Mouse (Mus musculus) stomach, embryonic 14.5 days (tissue): Measurements from ENCODE around the gene Nbeal1. TPM values are rescaled to one million over a fixed set of nuclear protein-coding genes. Genes with fewer than 3 reads are reported as not detected.
A peak's percentile ranks its signal among the peaks of the same experiment; 100 is the strongest.
"Not testable (repeated sequence)": the region's sequence is repeated elsewhere in the genome, so short reads cannot be mapped to it uniquely, and the experiment has no call there.

Experiments
- ATAC-seq: fragments of 200-750 bp; cut with Nextera tagmentation; 2 replicates; pipeline ENCODE4 v1.8.0; 2017; ENCODE audit warnings: low read depth, moderate TSS enrichment; ENCODE audit not compliant: insufficient number of reproducible peaks, insufficient read depth, low FRiP score
- H3K27ac ChIP-seq: fragments of 300-500 bp; sonication (generic); 2 replicates; pipeline ENCODE4 v1.5.1; 2014; ENCODE audit warnings: mild to moderate bottlenecking, low read length, moderate library complexity, mixed read lengths
- H3K27me3 ChIP-seq: fragments of 300-500 bp; sonication (generic); 2 replicates; pipeline ENCODE4 v1.6.1; 2014; ENCODE audit warnings: low read length, control low read depth, mixed read lengths; ENCODE audit not compliant: control insufficient read depth, insufficient read depth
- H3K36me3 ChIP-seq: fragments of 300-500 bp; sonication (generic); 2 replicates; pipeline ENCODE4 v1.6.1; 2014; ENCODE audit warnings: mild to moderate bottlenecking, control low read depth, low read length, moderate library complexity, mixed read lengths; ENCODE audit not compliant: control insufficient read depth, insufficient read depth
- H3K4me1 ChIP-seq: fragments of 300-500 bp; sonication (generic); 2 replicates; pipeline ENCODE4 v1.6.1; 2014; ENCODE audit warnings: low read length, control low read depth, mixed read lengths; ENCODE audit not compliant: control insufficient read depth, insufficient read depth
- H3K4me2 ChIP-seq: fragments of 300-500 bp; sonication (generic); replicated peaks from 2 replicates; pipeline ENCODE4 v1.6.1; 2014; ENCODE audit warnings: low read depth, low read length, control low read depth
- H3K4me3 ChIP-seq: fragments of 300-500 bp; sonication (generic); 2 replicates; pipeline ENCODE4 v1.5.1; 2014; ENCODE audit warnings: low read depth, low read length, control low read depth
- H3K9ac ChIP-seq: fragments of 300-500 bp; sonication (generic); replicated peaks from 2 replicates; pipeline ENCODE4 v1.6.1; 2014; ENCODE audit warnings: low read depth, mild to moderate bottlenecking, control low read depth, low read length, moderate library complexity, mixed read lengths
- H3K9me3 ChIP-seq: fragments of 300-500 bp; sonication (generic); 2 replicates; pipeline ENCODE4 v1.6.1; 2016; ENCODE audit warnings: low read depth, low read length, control low read depth; ENCODE audit not compliant: control insufficient read depth
- WGBS: fragments of 180-500 bp; shearing (Covaris S2); extraction: QIAGEN DNeasy Blood & Tissue Kit; methylation state at CpG from one replicate; pipeline ENCODE4 v1.1.7; 2014; 5-methylcytosine and 5-hydroxymethylcytosine counted together
- polyA plus RNA-seq: library from polyadenylated mRNA; unstranded; fragments of >200 nt; fragmentation: Nextera tagmentation; extraction: Ambion mirVana; gene quantifications from 2 replicates; pipeline ENCODE4 v1.2.1, GENCODE M21; 2014

Gene Nbeal1
- polyA plus RNA-seq, 1 experiment from 2014 or later: 18.2 TPM

- not testable (repeated sequence) for H3K36me3 ChIP-seq, H3K27me3 ChIP-seq, H3K9ac ChIP-seq, H3K4me3 ChIP-seq, ATAC-seq, H3K9me3 ChIP-seq, H3K4me2 ChIP-seq, H3K4me1 ChIP-seq
- 88% methylated on average over 1 of the region's 1 CpGs for WGBS
- H3K27ac ChIP-seq: peak overlapping the region; percentile 39; the same call in 1 of the 2 replicates
Observed at GRCm38 (mm10) chr1:60177814-60178213, 2.6 kb upstream of the Nbeal1 start.

GRCm38 (mm10) chr1:60179376-60179775, 1.0 kb upstream of the Nbeal1 start:
- no peak for ATAC-seq
- H3K9me3 ChIP-seq: no peaks in the 10 kb centered on the region
- H3K27me3 ChIP-seq: no peaks in the 10 kb centered on the region
- H3K4me2 ChIP-seq: peak overlapping the region; percentile 40
- peak overlapping the region; percentile 25; the same call in 1 of the 2 replicates for H3K9ac ChIP-seq
- H3K4me3 ChIP-seq: peak overlapping the region; percentile 85
- no peaks in the 10 kb centered on the region for H3K36me3 ChIP-seq
- 23% methylated on average over 4 of the region's 4 CpGs for WGBS
- H3K4me1 ChIP-seq: peaks cover 5% of the 10 kb centered on the region; the same call in 1 of the 2 replicates
- H3K27ac ChIP-seq: peak overlapping the region; percentile 68; the same call in 1 of the 2 replicates

- peak; percentile 72 for ATAC-seq
- WGBS: 0% methylated on average over 30 of the region's 30 CpGs
- H3K27me3 ChIP-seq: no peaks in the 10 kb centered on the region
Observed at GRCm38 (mm10) chr1:60180784-60181221, 404 bp downstream of the Nbeal1 start.

GRCm38 (mm10) chr1:60188454-60188853, 8.1 kb downstream of the Nbeal1 start:
- Histone ChIP-seq H3K36me3 (no peaks in the 10 kb centered on the region), H3K4me1 (no peaks in the 10 kb centered on the region), H3K27me3 (no peaks in the 10 kb centered on the region), H3K4me3 (no peak overlapping the region), H3K27ac (no peak overlapping the region), H3K9ac (no peak overlapping the region), H3K9me3 (no peaks in the 10 kb centered on the region), H3K4me2 (no peak overlapping the region)
- ATAC-seq: no peak

More at GRCm38 (mm10) chr1:60180784-60181221, 404 bp downstream of the Nbeal1 start:
- peak overlapping the region; percentile 94 for H3K27ac ChIP-seq
- peak overlapping the region; percentile 82 for H3K9ac ChIP-seq
- peak overlapping the region; percentile 85 for H3K4me3 ChIP-seq
- H3K9me3 ChIP-seq: no peaks in the 10 kb centered on the region
- H3K36me3 ChIP-seq: no peaks in the 10 kb centered on the region
- peaks cover 5% of the 10 kb centered on the region; the same call in 1 of the 2 replicates for H3K4me1 ChIP-seq
- H3K4me2 ChIP-seq: peak overlapping the region; percentile 57

- 73% methylated on average over 3 of the region's 3 CpGs for WGBS
- H3K9me3 ChIP-seq: no peaks in the 10 kb centered on the region
- H3K9ac ChIP-seq: no peak overlapping the region
- no peak overlapping the region for H3K4me3 ChIP-seq
- no peak overlapping the region for H3K27ac ChIP-seq
- H3K4me2 ChIP-seq: no peak overlapping the region
- peaks cover 13% of the 10 kb centered on the region for H3K36me3 ChIP-seq
- no peak for ATAC-seq
- no peaks in the 10 kb centered on the region for H3K27me3 ChIP-seq
- no peaks in the 10 kb centered on the region for H3K4me1 ChIP-seq
Observed at GRCm38 (mm10) chr1:60196813-60197212, 16.4 kb downstream of the Nbeal1 start.

- H3K36me3 ChIP-seq: peaks cover 33% of the 10 kb centered on the region
- WGBS: 78% methylated on average over 4 of the region's 4 CpGs
Observed at GRCm38 (mm10) chr1:60199006-60199405, 18.6 kb downstream of the Nbeal1 start.

GRCm38 (mm10) chr1:60236261-60236660, 55.9 kb downstream of the Nbeal1 start:
- Histone ChIP-seq H3K4me3 (no peak overlapping the region), H3K9me3 (no peaks in the 10 kb centered on the region), H3K4me2 (no peak overlapping the region), H3K27ac (no peak overlapping the region), H3K9ac (no peak overlapping the region), H3K27me3 (no peaks in the 10 kb centered on the region), H3K36me3 (peaks cover 15% of the 10 kb centered on the region; the same call in 1 of the 2 replicates), H3K4me1 (no peaks in the 10 kb centered on the region)
- no peak for ATAC-seq
- 93% methylated on average over 4 of the region's 4 CpGs for WGBS

More at GRCm38 (mm10) chr1:60199006-60199405, 18.6 kb downstream of the Nbeal1 start:
- Histone ChIP-seq H3K4me3 (no peak overlapping the region), H3K27me3 (no peaks in the 10 kb centered on the region), H3K9ac (no peak overlapping the region), H3K27ac (no peak overlapping the region), H3K9me3 (no peaks in the 10 kb centered on the region), H3K4me2 (no peak overlapping the region), H3K4me1 (no peaks in the 10 kb centered on the region)
- ATAC-seq: no peak

- H3K4me2 ChIP-seq: no peak overlapping the region
- H3K36me3 ChIP-seq: peaks cover 22% of the 10 kb centered on the region
- no peaks in the 10 kb centered on the region for H3K27me3 ChIP-seq
- no peaks in the 10 kb centered on the region for H3K9me3 ChIP-seq
- H3K4me1 ChIP-seq: no peaks in the 10 kb centered on the region
- H3K27ac ChIP-seq: no peak overlapping the region
- H3K9ac ChIP-seq: no peak overlapping the region
- no peak overlapping the region for H3K4me3 ChIP-seq
- ATAC-seq: no peak
Observed at GRCm38 (mm10) chr1:60240430-60240829, 60.0 kb downstream of the Nbeal1 start.

GRCm38 (mm10) chr1:60268113-60268512, 87.7 kb downstream of the Nbeal1 start:
- no peaks in the 10 kb centered on the region for H3K4me1 ChIP-seq
- H3K27ac ChIP-seq: no peak overlapping the region
- ATAC-seq: no peak
- no peaks in the 10 kb centered on the region for H3K27me3 ChIP-seq
- no peak overlapping the region for H3K4me2 ChIP-seq
- no peaks in the 10 kb centered on the region for H3K9me3 ChIP-seq
- peaks cover 28% of the 10 kb centered on the region for H3K36me3 ChIP-seq
- 90% methylated on average over 3 of the region's 3 CpGs for WGBS
- no peak overlapping the region for H3K9ac ChIP-seq
- H3K4me3 ChIP-seq: no peak overlapping the region
